Mouse (Mus musculus) liver, embryonic 14.5 days (tissue): ENCODE measurements around the gene Cdcp2. TPM values are rescaled to one million over a fixed set of nuclear protein-coding genes. Genes with fewer than 3 reads are reported as not detected.
A peak's percentile ranks its signal among the peaks of the same experiment; 100 is the strongest.

Source experiments
- ATAC-seq: fragments of 200-750 bp; cut with Nextera tagmentation; 2 replicates; pipeline ENCODE4 v1.8.0; 2017; ENCODE audit warnings: moderate number of reproducible peaks, mild to moderate bottlenecking, moderate library complexity; ENCODE audit not compliant: insufficient read depth
- DNase-seq, 3 experiments: peaks; one replicate each; pipeline ENCODE4 v3.0.0-alpha.2; 2012 to 2013; ENCODE audit warnings: low read depth in 3 of 3, low spot score in 3 of 3
- H3K27ac ChIP-seq: fragments of 300-500 bp; sonication (generic); 2 replicates; pipeline ENCODE4 v1.5.1; 2014; ENCODE audit warnings: moderate library complexity, mild to moderate bottlenecking, control low read depth, inconsistent platforms
- H3K27me3 ChIP-seq: fragments of 300-500 bp; sonication (generic); 2 replicates; pipeline ENCODE4 v1.6.1; 2014; ENCODE audit warnings: mild to moderate bottlenecking, low read length, moderate library complexity; ENCODE audit not compliant: control insufficient read depth, insufficient read depth
- H3K36me3 ChIP-seq: fragments of 300-500 bp; sonication (generic); replicated peaks from 2 replicates; pipeline ENCODE4 v1.6.1; 2014; ENCODE audit warnings: low read depth; ENCODE audit not compliant: control insufficient read depth, insufficient read depth
- H3K4me1 ChIP-seq, 2 experiments: fragments of 200-500 bp in 1 of 2; fragments of 300-500 bp in 1 of 2; sonication (generic) in 1 of 2; replicated peaks; 2 replicates each; pipeline ENCODE4 v1.6.1; 2012 to 2014; ENCODE audit warnings: antibody characterized with exemption in 1 of 2, inconsistent platforms in 1 of 2, low read length in 1 of 2; ENCODE audit not compliant: control insufficient read depth in 2 of 2, insufficient read depth in 2 of 2
- H3K4me2 ChIP-seq: fragments of 300-500 bp; sonication (generic); 2 replicates; pipeline ENCODE4 v1.6.1; 2014; ENCODE audit warnings: low read depth, mild to moderate bottlenecking, control low read depth, moderate library complexity
- H3K4me3 ChIP-seq, 2 experiments: fragments of 200-500 bp in 1 of 2; fragments of 300-500 bp in 1 of 2; sonication (generic) in 1 of 2; 2 replicates each; pipeline ENCODE4 v1.5.1; 2012 to 2014; ENCODE audit warnings: low read depth in 2 of 2, low read length in 2 of 2, mild to moderate bottlenecking in 2 of 2, control low read depth in 1 of 2, inconsistent platforms in 1 of 2, moderate library complexity in 1 of 2; ENCODE audit not compliant: insufficient read depth in 1 of 2
- H3K9ac ChIP-seq: fragments of 300-500 bp; sonication (generic); replicated peaks from 2 replicates; pipeline ENCODE4 v1.6.1; 2014; ENCODE audit warnings: mild to moderate bottlenecking, control low read depth, moderate library complexity
- H3K9me3 ChIP-seq: fragments of 300-500 bp; sonication (generic); 2 replicates; pipeline ENCODE4 v1.6.1; 2016; ENCODE audit warnings: low read length, mixed read lengths; ENCODE audit not compliant: control insufficient read depth
- CTCF ChIP-seq: IDR thresholded peaks from 2 replicates; pipeline ENCODE4 v1.5.1; 2016; ENCODE audit warnings: antibody characterized with exemption, low read depth, control low read depth
- EP300 ChIP-seq: IDR thresholded peaks from 2 replicates; pipeline ENCODE4 v1.6.1; 2016; ENCODE audit warnings: antibody characterized with exemption, low read depth
- WGBS: fragments of 180-500 bp; shearing (Covaris S2); extraction: QIAGEN DNeasy Blood & Tissue Kit; methylation state at CpG from one replicate; pipeline ENCODE4 v1.1.7; 2014; ENCODE audit not compliant: insufficient replicate concordance; 5-methylcytosine and 5-hydroxymethylcytosine counted together
- polyA plus RNA-seq, 2 experiments: library from polyadenylated mRNA; depleted of rRNA in 1 of 2; stranded (reverse) in 1 of 2; unstranded in 1 of 2; fragments of >200 nt; fragmentation: Nextera tagmentation in 1 of 2; extraction: Ambion mirVana in 1 of 2; gene quantifications; 2 replicates each; pipeline versions ENCODE4 v1.2.1 to v1.2.3; 2012 to 2014

Gene Cdcp2
- polyA plus RNA-seq, 2 experiments = not detected

DNA sequence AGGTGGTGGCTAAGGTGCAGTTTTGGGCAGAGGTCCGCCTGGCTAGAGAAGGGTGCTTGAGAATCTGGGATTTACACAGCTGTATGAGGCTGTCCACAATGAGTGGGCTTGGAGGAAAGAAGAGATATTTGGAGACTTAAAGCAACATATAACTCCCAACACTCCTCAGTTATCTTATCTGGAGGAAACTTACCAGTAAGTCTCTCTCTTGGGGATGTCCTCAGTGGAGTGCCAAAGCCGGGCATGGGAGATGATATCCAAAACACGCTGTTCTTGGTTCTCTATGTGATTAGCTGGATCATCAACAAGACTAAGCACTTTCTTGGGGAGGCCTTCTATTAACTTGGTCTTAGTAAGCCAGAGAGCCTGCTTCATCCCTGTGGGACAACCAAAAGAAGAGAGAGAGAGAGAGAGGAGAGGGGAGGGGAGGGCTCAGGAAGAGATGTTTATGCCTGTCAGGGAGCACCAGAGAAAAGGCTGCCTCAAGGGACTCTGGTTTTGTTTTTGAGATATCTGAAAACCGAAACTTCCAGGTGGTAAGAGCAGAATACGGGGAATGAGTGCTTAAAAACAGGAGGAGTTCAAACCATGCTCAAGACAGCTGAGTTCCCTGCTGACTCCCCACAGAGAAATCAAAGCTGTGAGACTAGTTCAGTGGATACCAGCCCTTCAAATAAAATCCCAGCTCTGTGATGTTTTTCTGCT lies 32.1 kb upstream of the Cdcp2 start:
- 62% methylated on average over 5 of the region's 5 CpGs for WGBS
- DNase-seq (no peak), ATAC-seq (no peak)
- Histone ChIP-seq H3K4me2 (no peak overlapping the region), H3K36me3 (peaks cover 3% of the 10 kb centered on the region), H3K9ac (no peak overlapping the region), H3K27ac (no peak overlapping the region), H3K27me3 (no peaks in the 10 kb centered on the region), H3K9me3 (no peaks in the 10 kb centered on the region), H3K4me1 (peaks cover 5 to 10% of the 10 kb centered on the region in 2 experiments), H3K4me3 (no peak overlapping the region)
- TF ChIP-seq CTCF (no peak), EP300 (no peak)

DNA sequence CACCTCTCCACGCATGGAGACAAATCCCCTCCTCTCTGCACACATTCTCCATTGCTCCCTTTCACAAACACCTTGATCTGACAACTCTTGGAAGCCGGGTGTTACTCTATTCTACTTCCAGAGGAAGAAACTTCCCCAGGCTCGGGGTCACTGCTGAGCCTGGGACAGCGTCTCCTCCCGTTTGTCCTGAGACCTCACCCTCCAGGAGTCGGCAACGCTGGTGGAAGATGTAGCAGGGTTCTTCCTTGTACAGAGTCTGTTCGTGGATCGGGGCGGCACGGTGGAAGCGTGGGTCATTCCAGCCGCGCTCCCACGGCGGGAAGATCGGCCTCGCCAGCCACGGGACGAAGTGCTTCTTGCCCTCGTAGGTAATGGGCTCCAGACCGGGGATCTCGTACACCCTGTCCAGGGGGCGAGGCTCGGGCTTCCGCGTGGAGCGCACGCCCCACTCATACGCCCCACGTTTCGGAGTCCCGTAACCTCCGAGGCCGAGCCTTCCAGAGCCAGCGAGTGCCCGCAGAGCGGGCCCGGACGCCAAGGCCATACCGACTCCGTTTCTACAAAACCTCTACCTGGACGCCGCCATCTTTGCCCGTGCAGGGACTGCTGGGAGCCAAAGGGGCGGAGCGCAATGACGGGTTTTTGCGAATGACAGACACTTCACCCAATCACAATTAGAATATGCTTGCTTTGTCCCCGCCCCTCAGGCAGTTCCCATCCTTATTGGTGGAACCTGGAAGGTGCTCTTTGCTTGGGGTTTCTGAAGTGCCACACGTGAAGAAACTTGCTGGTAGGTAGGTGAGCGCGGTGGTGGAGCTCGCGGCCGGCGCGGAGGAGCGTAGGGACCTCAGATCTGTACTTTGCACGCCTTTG lies 30.2 kb upstream of the Cdcp2 start, which contains the start of the genes Mrpl37 and Cyb5rl:
Mrpl37 (minus strand) TSS at position 617 of the 873 bp plus-strand sequence.
Cyb5rl (plus strand) TSS at position 737 of the 873 bp plus-strand sequence.
- H3K9me3 ChIP-seq = no peaks in the 10 kb centered on the region
- DNase-seq (peak; percentile 94 to 96 (median 95)), ATAC-seq (peak; percentile 95)
- peak within 1 kb of the TSS; percentile 80 to 84 for H3K4me3 ChIP-seq
- H3K27me3 ChIP-seq = no peaks in the 10 kb centered on the region
- H3K27ac ChIP-seq = no peak within 1 kb of the TSS
- WGBS = under 1% methylated on average over 60 of the region's 60 CpGs
- H3K9ac ChIP-seq = peak within 1 kb of the TSS; percentile 73
- H3K4me1 ChIP-seq = peaks cover 5 to 10% of the 10 kb centered on the region in 2 experiments
- no peaks in the 10 kb centered on the region; the same call in 1 of the 2 replicates for H3K36me3 ChIP-seq
- H3K4me2 ChIP-seq = peak within 1 kb of the TSS; percentile 98
- TF ChIP-seq CTCF (peak; percentile 38), EP300 (no peak)

DNA sequence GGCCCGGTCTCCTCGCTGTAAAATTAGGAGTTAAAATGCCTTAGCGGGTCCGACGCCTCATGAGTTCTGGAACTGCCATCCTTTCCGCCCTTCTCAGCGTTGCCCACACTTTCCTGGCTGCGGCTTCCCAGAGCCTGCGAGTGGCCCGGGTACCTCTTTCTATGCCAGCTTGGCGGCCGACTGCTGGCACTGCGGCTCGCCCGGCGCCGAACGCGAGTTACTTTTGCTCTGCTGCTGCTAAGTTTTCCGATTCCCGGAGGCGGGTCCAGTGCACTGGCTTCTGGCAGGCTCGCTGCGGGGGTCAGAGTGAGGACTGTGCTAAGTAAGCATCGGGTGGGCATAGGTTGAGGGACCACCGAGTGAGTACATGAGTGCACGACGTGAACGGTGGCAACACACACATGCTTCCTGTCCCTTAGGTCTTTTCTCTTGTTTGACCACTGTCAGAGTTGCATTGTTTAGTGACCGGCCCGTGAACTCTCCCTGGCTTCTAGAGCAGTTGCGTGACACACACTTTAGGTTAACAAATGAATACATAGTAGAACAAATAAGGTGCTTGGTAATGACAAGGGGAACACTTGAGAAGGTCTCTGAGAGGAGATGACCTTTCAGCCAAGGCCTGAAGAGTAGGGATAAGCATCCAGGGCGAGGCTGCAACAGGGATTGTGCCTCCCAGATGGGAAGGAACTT lies 29.4 kb upstream of the Cdcp2 start:
- H3K4me1 ChIP-seq = peaks cover 5 to 10% of the 10 kb centered on the region in 2 experiments
- ATAC-seq (peak; percentile 24), DNase-seq (peak in 1 of 3 experiments; percentile 17)
- no peak for TF ChIP-seq EP300
- no peak for TF ChIP-seq CTCF
- H3K9ac ChIP-seq = peak overlapping the region; percentile 73
- peak overlapping the region; percentile 73 to 80 for H3K4me3 ChIP-seq
- no peaks in the 10 kb centered on the region for H3K27me3 ChIP-seq
- 3% methylated on average over 33 of the region's 33 CpGs for WGBS
- no peak overlapping the region for H3K27ac ChIP-seq
- peak overlapping the region; percentile 98 for H3K4me2 ChIP-seq
- no peaks in the 10 kb centered on the region for H3K9me3 ChIP-seq
- H3K36me3 ChIP-seq = no peaks in the 10 kb centered on the region; the same call in 1 of the 2 replicates

DNA sequence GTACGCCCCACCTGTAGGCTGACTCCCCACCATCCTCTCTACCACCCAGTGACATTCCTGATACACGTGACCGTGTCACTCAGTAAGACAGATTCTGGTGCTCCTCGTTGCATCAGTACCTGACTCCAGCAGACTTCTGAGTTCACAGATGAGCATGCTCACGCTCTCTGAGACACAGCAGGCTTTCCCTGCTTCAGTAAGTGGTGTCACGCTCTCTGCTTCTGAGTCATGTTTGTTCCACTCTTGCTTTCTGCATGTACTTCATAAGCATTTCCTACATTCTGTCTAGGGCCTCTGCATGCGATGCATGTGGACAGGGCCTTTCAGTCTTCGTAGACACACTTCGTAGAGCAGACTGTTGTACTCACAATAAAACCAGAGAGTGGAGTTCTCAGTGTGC lies 24.3 kb upstream of the Cdcp2 start:
- H3K27ac ChIP-seq = no peak overlapping the region
- no peaks in the 10 kb centered on the region for H3K9me3 ChIP-seq
- no peak overlapping the region for H3K4me2 ChIP-seq
- no peak overlapping the region for H3K9ac ChIP-seq
- H3K4me3 ChIP-seq = no peak overlapping the region
- WGBS = 70% methylated on average over 9 of the region's 9 CpGs
- no peaks in the 10 kb centered on the region for H3K27me3 ChIP-seq
- ATAC-seq (no peak), DNase-seq (no peak)
- H3K36me3 ChIP-seq = no peaks in the 10 kb centered on the region
- TF ChIP-seq CTCF = no peak
- no peak for TF ChIP-seq EP300
- H3K4me1 ChIP-seq = peaks cover 0 to 4% of the 10 kb centered on the region in 2 experiments; a peak in 3 of 4 replicates
